Mouse (Mus musculus): ENCODE results near the gene Gm13212. TPM values are rescaled to one million over a fixed set of nuclear protein-coding genes. Genes with fewer than 3 reads are reported as not detected.
"Not testable (repeated sequence)": the region's sequence is repeated elsewhere in the genome, so short reads cannot be mapped to it uniquely, and the experiment has no call there.

Gene Gm13212
- polyA plus RNA-seq, 1 experiment: not detected

DNA sequence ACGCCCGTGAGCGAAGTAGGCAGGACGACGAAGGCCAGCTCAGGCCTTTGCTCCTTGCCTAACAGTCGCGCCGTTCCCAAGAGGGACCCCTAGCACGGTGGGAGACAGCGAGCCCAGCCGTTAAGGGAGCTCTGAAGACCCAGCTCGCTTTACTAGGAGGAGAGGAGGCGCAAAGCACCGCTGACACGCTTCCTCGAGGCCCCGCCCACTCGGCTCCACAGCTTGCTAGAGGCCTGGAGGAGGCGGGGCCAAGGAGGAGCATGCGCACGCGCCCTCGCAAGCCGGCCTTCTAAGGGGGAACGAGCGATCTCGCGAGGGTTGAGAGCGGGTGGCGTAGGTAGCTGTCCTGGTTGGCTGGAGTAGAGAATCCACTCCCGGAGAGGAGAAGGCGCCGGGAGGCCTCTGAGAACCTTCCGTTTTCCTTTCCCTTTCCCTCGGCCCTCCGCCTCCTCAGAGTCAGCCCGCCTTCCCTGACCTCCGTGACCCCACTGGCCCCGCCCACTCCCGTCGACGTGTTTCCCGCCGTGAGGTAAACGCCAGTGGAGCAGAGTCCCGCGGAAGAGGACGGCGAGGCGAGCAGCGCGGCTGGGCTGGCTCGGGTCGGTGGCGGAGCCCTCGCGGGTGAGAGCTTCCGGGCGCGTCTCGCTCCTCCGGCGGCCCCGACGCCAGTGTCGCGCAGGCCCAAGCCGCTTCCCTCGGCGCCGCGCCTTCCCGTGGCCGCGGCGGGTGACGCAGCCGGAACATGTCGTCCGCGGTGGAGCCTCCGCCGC is 55.6 kb downstream of the Gm13212 start:
- not testable (repeated sequence) for H3K4me1 ChIP-seq (ENCODE audit: control insufficient read depth, insufficient read depth, low read length); H3K27ac ChIP-seq (ENCODE audit: insufficient read depth, low read depth, low read length); H3K4me3 ChIP-seq (ENCODE audit: insufficient read depth, low read depth, low read length)
- WGBS: 32% methylated on average over 82 of the region's 83 CpGs

GRCm38 (mm10) chr4:145670385-145670784 is 85.4 kb downstream of the Gm13212 start, which contains the start of gene Zfp980:
TSS of gene Zfp980 (plus strand) at chr4:145670685.
- H3K4me3 ChIP-seq (ENCODE audit: insufficient read depth, low read depth, low read length); H3K27ac ChIP-seq (ENCODE audit: insufficient read depth, low read depth, low read length); H3K4me1 ChIP-seq (ENCODE audit: control insufficient read depth, insufficient read depth, low read length): not testable (repeated sequence)
- 73% methylated on average over 3 of the region's 3 CpGs for WGBS

DNA sequence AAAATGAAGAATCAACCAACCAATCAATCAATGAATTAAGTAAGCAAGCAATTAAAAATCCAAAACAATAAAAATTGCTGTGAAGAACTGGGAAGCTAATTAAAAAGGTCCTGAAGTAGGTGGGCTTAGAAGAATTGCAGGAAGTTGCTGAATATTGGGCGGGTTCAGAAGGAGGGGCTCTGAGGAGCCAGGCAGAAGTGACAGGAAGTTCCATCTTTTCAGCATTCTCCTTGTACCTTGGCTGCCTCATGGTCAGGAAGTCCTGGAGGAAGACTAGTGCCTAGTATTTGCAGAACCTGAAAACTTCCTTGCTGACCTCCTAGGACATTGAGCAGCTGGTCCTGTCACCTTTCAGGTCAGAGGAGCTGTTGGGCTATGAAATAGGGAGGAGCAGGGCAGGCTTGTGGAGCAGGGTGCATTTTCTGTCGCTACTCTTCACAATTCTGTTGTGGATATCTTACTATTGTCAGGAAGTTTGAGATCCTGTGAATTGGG is 89.4 kb downstream of the Gm13212 start:
- not testable (repeated sequence) for H3K4me1 ChIP-seq (ENCODE audit: control insufficient read depth, insufficient read depth, low read length); H3K27ac ChIP-seq (ENCODE audit: insufficient read depth, low read depth, low read length); H3K4me3 ChIP-seq (ENCODE audit: insufficient read depth, low read depth, low read length)
- WGBS: 68% methylated on average over 2 of the region's 2 CpGs

Other genes with a start within 250 kb of the Gm13212 start
- not detected in 2 replicates for gene Zfp990, start 74.4 kb upstream of the Gm13212 start, polyA plus RNA-seq (2012; ENCODE audit: insufficient read depth, insufficient read length, low replicate concordance, missing spikeins)
- gene Zfp980, start 85.5 kb downstream of the Gm13212 start, polyA plus RNA-seq (2012; ENCODE audit: insufficient read depth, insufficient read length, low replicate concordance, missing spikeins): not detected in 2 replicates

Data from olfactory bulb, adult 2 months (tissue).